Mouse (Mus musculus) 3134 (cell line): ENCODE results near the gene Vmn2r8.
"Not testable (repeated sequence)": the region's sequence is repeated elsewhere in the genome, so short reads cannot be mapped to it uniquely, and the experiment has no call there.

Experiments used
- DNase-seq: peaks from one replicate; pipeline ENCODE4 v3.0.0-alpha.2; 2011; ENCODE audit warnings: low spot score; ENCODE audit not compliant: insufficient read length; ENCODE audit errors: extremely low read depth

Gene Vmn2r8

GRCm38 (mm10) chr5:108808750-108809149, at the start of gene Vmn2r8:
TSS of gene Vmn2r8 (minus strand) at chr5:108808850.
- not testable (repeated sequence) for DNase-seq

- DNase-seq: not testable (repeated sequence)
These were observed 43.9 kb upstream of the Vmn2r8 start, which contains the start of gene Vmn2r9 for GRCm38 (mm10) chr5:108852501-108852900. TSS of gene Vmn2r9 (minus strand) at chr5:108852601.

GRCm38 (mm10) chr5:108849466-108849865, 40.8 kb upstream of the Vmn2r8 start:
- no peak for DNase-seq

- DNase-seq: no peak
These were observed 27.5 kb upstream of the Vmn2r8 start for GRCm38 (mm10) chr5:108836156-108836555.

GRCm38 (mm10) chr5:108823276-108823675, 14.6 kb upstream of the Vmn2r8 start:
- no peak for DNase-seq

GRCm38 (mm10) chr5:108803646-108804045, 5.0 kb downstream of the Vmn2r8 start:
- no peak for DNase-seq

- not testable (repeated sequence) for DNase-seq
These were observed 13.4 kb downstream of the Vmn2r8 start, which contains the start of gene Tmed11 for GRCm38 (mm10) chr5:108795263-108795662. TSS of gene Tmed11 (minus strand) at chr5:108795363.

GRCm38 (mm10) chr5:108790385-108790784, 18.3 kb downstream of the Vmn2r8 start:
- not testable (repeated sequence) for DNase-seq

- peak; percentile 5 for DNase-seq
These were observed 33.9 kb downstream of the Vmn2r8 start, which contains the start of gene Rnf212 for GRCm38 (mm10) chr5:108774630-108775306. TSS of gene Rnf212 (minus strand) at chr5:108774982.

- no peak for DNase-seq
These were observed 48.6 kb downstream of the Vmn2r8 start for GRCm38 (mm10) chr5:108760002-108760401.

- DNase-seq: no peak
These were observed 50.3 kb downstream of the Vmn2r8 start for GRCm38 (mm10) chr5:108758396-108758795.

GRCm38 (mm10) chr5:108751258-108751657, 57.4 kb downstream of the Vmn2r8 start:
- DNase-seq: not testable (repeated sequence)

GRCm38 (mm10) chr5:108750328-108751210, 58.1 kb downstream of the Vmn2r8 start:
- DNase-seq: no peak

GRCm38 (mm10) chr5:108744629-108745028, 64.0 kb downstream of the Vmn2r8 start:
- no peak for DNase-seq

GRCm38 (mm10) chr5:108743856-108744255, 64.8 kb downstream of the Vmn2r8 start:
- DNase-seq: no peak

- no peak for DNase-seq
These were observed 66.1 kb downstream of the Vmn2r8 start for GRCm38 (mm10) chr5:108742596-108742995.

GRCm38 (mm10) chr5:108741844-108742243, 66.8 kb downstream of the Vmn2r8 start:
- peak; percentile 46 for DNase-seq
